Mouse (Mus musculus): Measurements from ENCODE around the gene Tmem159.

DNA sequence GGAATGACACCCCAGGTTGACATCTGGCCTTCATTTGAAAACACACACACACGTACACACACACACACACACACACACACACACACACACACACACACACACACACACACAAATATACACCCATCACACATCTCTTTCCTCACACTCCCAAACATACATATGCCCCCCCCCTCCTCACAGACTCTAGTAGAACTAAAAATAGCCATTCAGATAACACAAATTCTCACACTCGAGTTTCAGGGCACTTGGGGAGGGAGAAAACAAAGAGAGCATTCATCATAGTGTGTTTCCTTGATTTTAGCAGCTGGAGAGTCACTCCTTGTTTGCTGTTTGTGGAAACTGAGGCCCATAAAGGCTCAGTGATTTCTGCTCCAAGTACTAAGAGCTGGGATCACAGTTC lies 48.1 kb upstream of the Tmem159 start:
- no peak for TF ChIP-seq EP300 (IDR thresholded peaks at IDR 0.05; ENCODE audit: low read depth)
- TF ChIP-seq CTCF (IDR thresholded peaks at IDR 0.05; ENCODE audit: low read depth) = no peak

Measured in liver, embryonic 14.5 days (tissue).